8 mouse cellular contexts compared by ENCODE assay signal in the genomic region with DNA sequence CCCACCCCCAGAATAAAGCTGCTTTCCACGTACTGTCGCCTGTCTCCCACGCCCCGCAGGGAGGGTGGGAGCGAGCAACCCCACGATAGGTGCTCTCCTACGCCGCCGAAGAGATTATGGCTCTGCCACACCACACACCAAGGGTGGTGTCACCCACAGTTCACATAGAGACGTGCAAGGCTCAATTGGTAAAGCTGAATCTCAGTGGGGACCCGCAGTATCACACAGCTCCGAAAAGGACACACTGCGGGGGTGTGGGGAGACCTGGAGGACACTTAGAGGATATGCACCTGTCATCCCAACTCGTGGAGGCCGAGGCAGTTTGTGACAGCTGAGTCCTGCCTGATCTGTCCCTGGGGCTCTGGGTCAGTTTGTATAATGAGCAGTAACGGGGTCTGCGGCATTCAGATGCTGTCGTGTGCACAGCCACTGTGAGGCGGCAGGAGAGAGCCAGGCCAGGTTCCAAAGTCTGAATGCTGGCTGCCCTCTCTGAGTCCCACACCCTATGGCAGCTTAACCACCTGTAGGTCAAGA. TPM values are rescaled to one million over a fixed set of nuclear protein-coding genes. Genes with fewer than 3 reads are reported as not detected.
DNase-seq lines count a peak whose midpoint lies in the region; ATAC-seq and TF ChIP-seq lines count a peak whose summit lies in the region.

No protein-coding gene starts in this region.

- peak overlapping the region; percentile 69 for H3K4me2 ChIP-seq in heart, postnatal 0 days (ENCODE audit: low read depth, low read length)
- peak overlapping the region; percentile 98 for H3K4me2 ChIP-seq in limb, embryonic 14.5 days (replicated peaks; ENCODE audit: low read depth, low read length, severe bottlenecking)
- peak overlapping the region; percentile 95 for H3K4me2 ChIP-seq in neural tube, embryonic 15.5 days

- H3K9ac ChIP-seq in heart, postnatal 0 days (replicated peaks; ENCODE audit: low read depth, low read length): peak overlapping the region; percentile 55
- peak overlapping the region; percentile 67 for H3K9ac ChIP-seq in limb, embryonic 14.5 days (ENCODE audit: low read depth, low read length, severe bottlenecking)
- H3K9ac ChIP-seq in neural tube, embryonic 15.5 days (replicated peaks): peak overlapping the region; percentile 73

- peak overlapping the region; percentile 98 for H3K27ac ChIP-seq in heart, postnatal 0 days (ENCODE audit: low read depth)
- peak overlapping the region; percentile 84 for H3K27ac ChIP-seq in limb, embryonic 14.5 days (replicated peaks; ENCODE audit: low read depth, low read length)
- peak overlapping the region; percentile 98 for H3K27ac ChIP-seq in neural tube, embryonic 15.5 days (replicated peaks)

- WGBS in lung, adult 2 months: 6% methylated on average over 19 of the region's 19 CpGs
- 4% methylated on average over 19 of the region's 19 CpGs for WGBS in heart, postnatal 0 days
- 5% methylated on average over 19 of the region's 19 CpGs for WGBS in limb, embryonic 14.5 days
- 3% methylated on average over 19 of the region's 19 CpGs for WGBS in neural tube, embryonic 15.5 days

- intact Hi-C loops in left cerebral cortex, postnatal 36 days (cut with DNase I): loop anchor here (10.0 kb wide), 1 partner anchor 262 kb away; the partner anchor contains the start of gene Nfic

- H3K4me1 ChIP-seq in lung, adult 2 months (ENCODE audit: control insufficient read depth, insufficient read depth, low read length): 0 out of 2 replicates have a peak, but pooled peaks cover 8% of the 10 kb centered on the region
- peaks cover 14% of the 10 kb centered on the region; the same call in 1 of the 2 replicates for H3K4me1 ChIP-seq in heart, postnatal 0 days (ENCODE audit: control insufficient read depth, insufficient read depth)
- H3K4me1 ChIP-seq in limb, embryonic 14.5 days (ENCODE audit: control insufficient read depth, insufficient read depth, low read length): peaks cover 22% of the 10 kb centered on the region
- peaks cover 36% of the 10 kb centered on the region for H3K4me1 ChIP-seq in neural tube, embryonic 15.5 days

- TF ChIP-seq CTCF in lung, adult 2 months (IDR thresholded peaks at IDR 0.05; ENCODE audit: insufficient read depth, low read length): no peak
- TF ChIP-seq CTCF in heart, postnatal 0 days (IDR thresholded peaks at IDR 0.05; ENCODE audit: low read depth): no peak

- ATAC-seq in heart, postnatal 0 days (ENCODE audit: insufficient read depth, low read depth): 0 out of 2 replicates have a peak, but pooled peaks have one; percentile 0
- peak; percentile 21 for ATAC-seq in limb, embryonic 14.5 days (ENCODE audit: low FRiP score, low read depth)
- peak; percentile 62 for ATAC-seq in neural tube, embryonic 15.5 days (ENCODE audit: low FRiP score)

- H3K9me3 ChIP-seq in heart, postnatal 0 days (replicated peaks; ENCODE audit: control insufficient read depth, low read length): no peaks in the 10 kb centered on the region
- no peaks in the 10 kb centered on the region for H3K9me3 ChIP-seq in limb, embryonic 14.5 days (ENCODE audit: control insufficient read depth, low read length)
- no peaks in the 10 kb centered on the region for H3K9me3 ChIP-seq in neural tube, embryonic 15.5 days (replicated peaks)

- 0 out of 2 replicates have a peak, but pooled peaks cover 6% of the 10 kb centered on the region for H3K36me3 ChIP-seq in heart, postnatal 0 days (replicated peaks; ENCODE audit: control insufficient read depth, insufficient read depth, low read length)
- peaks cover 19% of the 10 kb centered on the region for H3K36me3 ChIP-seq in limb, embryonic 14.5 days (ENCODE audit: control insufficient read depth, insufficient read depth, low read length)
- H3K36me3 ChIP-seq in neural tube, embryonic 15.5 days: peaks cover 22% of the 10 kb centered on the region

- no peak for DNase-seq in lung, adult 2 months
- DNase-seq in lung, postnatal 14 days: no peak
- DNase-seq in cerebellum, postnatal 25 days: peak; percentile 64 to 71
- peak; percentile 62 for DNase-seq in heart, postnatal 0 days (ENCODE audit: low spot score)
- no peak for DNase-seq in limb, embryonic 14.5 days (ENCODE audit: low spot score)
- no peak for DNase-seq in left cerebral cortex, postnatal 36 days (ENCODE audit: low spot score in 2 of 2)
- DNase-seq in right cerebral cortex, postnatal 4 days: no peak

- no peaks in the 10 kb centered on the region for H3K27me3 ChIP-seq in heart, postnatal 0 days (ENCODE audit: control insufficient read depth, insufficient read depth, low read length)
- H3K27me3 ChIP-seq in limb, embryonic 14.5 days (ENCODE audit: control insufficient read depth, insufficient read depth, low read length): peaks cover 24% of the 10 kb centered on the region
- peaks cover 30% of the 10 kb centered on the region for H3K27me3 ChIP-seq in neural tube, embryonic 15.5 days (replicated peaks)

- TF ChIP-seq POLR2A in lung, adult 2 months (IDR thresholded peaks at IDR 0.05; ENCODE audit: borderline replicate concordance, extremely low read depth, low read depth, low read length): peak; percentile 12; the same call in 1 of the 2 replicates
- TF ChIP-seq POLR2A in limb, embryonic 14.5 days (IDR thresholded peaks at IDR 0.05; ENCODE audit: borderline replicate concordance, extremely low read depth, insufficient read depth, insufficient read length): no peak

- no peak for TF ChIP-seq EP300 in heart, postnatal 0 days (IDR thresholded peaks at IDR 0.05; ENCODE audit: low read depth)

- peak overlapping the region; percentile 94 for H3K4me3 ChIP-seq in lung, adult 2 months (replicated peaks; ENCODE audit: extremely low read depth, low read depth, low read length)
- H3K4me3 ChIP-seq in heart, postnatal 0 days (ENCODE audit: low read depth, low read length): peak overlapping the region; percentile 54
- H3K4me3 ChIP-seq in limb, embryonic 14.5 days (replicated peaks; ENCODE audit: low read length): peak overlapping the region; percentile 66
- peak overlapping the region; percentile 56 for H3K4me3 ChIP-seq in neural tube, embryonic 15.5 days (replicated peaks)

RNA-seq across cellular contexts. Expression of gene Nmrk2, which starts 8.8 kb away (rescaled TPM):
- 0.28 and 0.59 TPM in 2 replicates for polyA plus RNA-seq in lung, adult 2 months (2012; rRNA removed)
- total RNA-seq in heart, postnatal 0 days (2014; rRNA removed; ENCODE audit: low replicate concordance): 30.5 and 35.2 TPM in 2 replicates
- 13.0 and 14.2 TPM in 2 replicates for polyA plus RNA-seq in heart, postnatal 0 days (2015; fragmentation: Nextera tagmentation; extraction: Ambion mirVana)
- polyA plus RNA-seq in limb, embryonic 14.5 days (2012; rRNA removed): 0.31 and 0.43 TPM in 2 replicates
- polyA plus RNA-seq in limb, embryonic 14.5 days (2014; fragmentation: Nextera tagmentation; extraction: Ambion mirVana): 0.64 and 0.87 TPM in 2 replicates
- 0.17 and 0.26 TPM in 2 replicates for polyA plus RNA-seq in neural tube, embryonic 15.5 days (2015; fragmentation: Nextera tagmentation; extraction: Ambion mirVana)
- under 1 TPM in 1 of 2 experiments, not detected in 1; 0.34 TPM for total RNA-seq in left cerebral cortex, postnatal 36 days (2021)

RNA-seq across cellular contexts. Expression of gene 4930442H23Rik, which starts 9.4 kb away (rescaled TPM):
- not detected in 2 replicates for polyA plus RNA-seq in lung, adult 2 months (2012; rRNA removed)
- total RNA-seq in heart, postnatal 0 days (2014; rRNA removed; ENCODE audit: low replicate concordance): not detected in 2 replicates
- polyA plus RNA-seq in heart, postnatal 0 days (2015; fragmentation: Nextera tagmentation; extraction: Ambion mirVana): 0.12 TPM in 1 of 2 replicates, not detected in the other
- polyA plus RNA-seq in limb, embryonic 14.5 days (2012; rRNA removed): not detected in 2 replicates
- polyA plus RNA-seq in limb, embryonic 14.5 days (2014; fragmentation: Nextera tagmentation; extraction: Ambion mirVana): not detected in 2 replicates
- not detected in 2 replicates for polyA plus RNA-seq in neural tube, embryonic 15.5 days (2015; fragmentation: Nextera tagmentation; extraction: Ambion mirVana)
- total RNA-seq in left cerebral cortex, postnatal 36 days (2021): not detected

RNA-seq across cellular contexts. Expression of gene Dapk3, which starts 10.2 kb away (rescaled TPM):
- polyA plus RNA-seq in lung, adult 2 months (2012; rRNA removed): 70.4 and 73.5 TPM in 2 replicates
- total RNA-seq in heart, postnatal 0 days (2014; rRNA removed; ENCODE audit: low replicate concordance): 56.5 and 72.7 TPM in 2 replicates
- polyA plus RNA-seq in heart, postnatal 0 days (2015; fragmentation: Nextera tagmentation; extraction: Ambion mirVana): 29.0 and 31.7 TPM in 2 replicates
- 73.0 and 81.8 TPM in 2 replicates for polyA plus RNA-seq in limb, embryonic 14.5 days (2012; rRNA removed)
- 57.7 and 60.9 TPM in 2 replicates for polyA plus RNA-seq in limb, embryonic 14.5 days (2014; fragmentation: Nextera tagmentation; extraction: Ambion mirVana)
- polyA plus RNA-seq in neural tube, embryonic 15.5 days (2015; fragmentation: Nextera tagmentation; extraction: Ambion mirVana): 65.7 and 70.4 TPM in 2 replicates
- total RNA-seq in left cerebral cortex, postnatal 36 days (2021): 10 to 100 TPM; 75.0 to 76.4 TPM

RNA-seq across cellular contexts. Expression of gene Eef2, which starts 16.6 kb away (rescaled TPM):
- 1,377 and 1,420 TPM in 2 replicates for polyA plus RNA-seq in lung, adult 2 months (2012; rRNA removed)
- total RNA-seq in heart, postnatal 0 days (2014; rRNA removed; ENCODE audit: low replicate concordance): 1,828 and 2,004 TPM in 2 replicates
- 353 and 370 TPM in 2 replicates for polyA plus RNA-seq in heart, postnatal 0 days (2015; fragmentation: Nextera tagmentation; extraction: Ambion mirVana)
- polyA plus RNA-seq in limb, embryonic 14.5 days (2012; rRNA removed): 1,329 and 1,559 TPM in 2 replicates
- 544 and 581 TPM in 2 replicates for polyA plus RNA-seq in limb, embryonic 14.5 days (2014; fragmentation: Nextera tagmentation; extraction: Ambion mirVana)
- 493 and 549 TPM in 2 replicates for polyA plus RNA-seq in neural tube, embryonic 15.5 days (2015; fragmentation: Nextera tagmentation; extraction: Ambion mirVana)
- 100 to 1,000 TPM; 857 to 954 TPM for total RNA-seq in left cerebral cortex, postnatal 36 days (2021)

RNA-seq across cellular contexts. Expression of gene Pias4, which starts 25.3 kb away (rescaled TPM):
- polyA plus RNA-seq in lung, adult 2 months (2012; rRNA removed): 33.0 and 40.0 TPM in 2 replicates
- 14.4 and 19.6 TPM in 2 replicates for total RNA-seq in heart, postnatal 0 days (2014; rRNA removed; ENCODE audit: low replicate concordance)
- polyA plus RNA-seq in heart, postnatal 0 days (2015; fragmentation: Nextera tagmentation; extraction: Ambion mirVana): 19.8 and 20.7 TPM in 2 replicates
- 35.1 and 49.4 TPM in 2 replicates for polyA plus RNA-seq in limb, embryonic 14.5 days (2012; rRNA removed)
- 40.4 and 44.2 TPM in 2 replicates for polyA plus RNA-seq in limb, embryonic 14.5 days (2014; fragmentation: Nextera tagmentation; extraction: Ambion mirVana)
- polyA plus RNA-seq in neural tube, embryonic 15.5 days (2015; fragmentation: Nextera tagmentation; extraction: Ambion mirVana): 52.8 and 57.3 TPM in 2 replicates
- 10 to 100 TPM; 26.7 to 31.8 TPM for total RNA-seq in left cerebral cortex, postnatal 36 days (2021)

Comparison
In these comparisons a context has a peak if more than half of its experiments do, and no peak if none do; other contexts are left out.
1. DNase-seq: peak in cerebellum, postnatal 25 days (2 of 2) and heart, postnatal 0 days (single experiment); none in lung, adult 2 months (single experiment), lung, postnatal 14 days (single experiment), limb, embryonic 14.5 days (single experiment), left cerebral cortex, postnatal 36 days (0 of 2) and right cerebral cortex, postnatal 4 days (single experiment).
2. ATAC-seq: peak in every context shown above with its lines; median percentile 62 in neural tube, embryonic 15.5 days; 21 in limb, embryonic 14.5 days; 0 in heart, postnatal 0 days.
3. Peak in every context shown above with its lines, with median percentiles within 50 percentile points of each other: H3K4me3 ChIP-seq, H3K27ac ChIP-seq, H3K4me2 ChIP-seq and H3K9ac ChIP-seq.